Mouse (Mus musculus) brain, embryonic 14.5 days (tissue): ENCODE measurements around the gene Rnf181. TPM values are rescaled to one million over a fixed set of nuclear protein-coding genes. Genes with fewer than 3 reads are reported as not detected.

Experiments
- DNase-seq: peaks from one replicate; pipeline ENCODE4 v3.0.0-alpha.2; 2011; ENCODE audit warnings: low read depth
- CTCF ChIP-seq: fragments of 200-500 bp; IDR thresholded peaks from 2 replicates; pipeline ENCODE4 v1.5.1; 2012; ENCODE audit warnings: inconsistent platforms, mild to moderate bottlenecking, moderate library complexity, borderline replicate concordance; ENCODE audit not compliant: insufficient read depth, insufficient read length; ENCODE audit errors: extremely low read depth
- POLR2A ChIP-seq: fragments of 200-500 bp; IDR thresholded peaks from 2 replicates; pipeline ENCODE4 v1.6.1; 2012; ENCODE audit warnings: mild to moderate bottlenecking, inconsistent platforms, borderline replicate concordance; ENCODE audit not compliant: poor library complexity, insufficient read depth, insufficient read length, severe bottlenecking; ENCODE audit errors: extremely low read depth
- polyA plus RNA-seq: library from polyadenylated mRNA; depleted of rRNA; stranded (reverse); fragments of >200 nt; gene quantifications from 2 replicates; pipeline ENCODE4 v1.2.3, GENCODE M21; 2012

The Rnf181 gene
- polyA plus RNA-seq, 1 experiment, result 73.1 TPM

GRCm38 (mm10) chr6:72396837-72397251, 30.1 kb upstream of the Rnf181 start:
- DNase-seq, result no peak
- no peak for TF ChIP-seq CTCF
- no peak for TF ChIP-seq POLR2A

GRCm38 (mm10) chr6:72392341-72392740, 25.6 kb upstream of the Rnf181 start:
- DNase-seq, result no peak
- TF ChIP-seq CTCF, result no peak
- TF ChIP-seq POLR2A, result no peak

GRCm38 (mm10) chr6:72390795-72391521, 24.2 kb upstream of the Rnf181 start:
- TF ChIP-seq CTCF (no peak), POLR2A (no peak)
- peak; percentile 20 for DNase-seq

GRCm38 (mm10) chr6:72389941-72390771, 23.4 kb upstream of the Rnf181 start, which contains the start of gene Vamp8:
Gene Vamp8 (minus strand): TSS chr6:72390703.
- peak; percentile 53 for DNase-seq
- TF ChIP-seq POLR2A (no peak), CTCF (no peak)

- DNase-seq, result no peak
- no peak for TF ChIP-seq POLR2A
These were observed 22.8 kb upstream of the Rnf181 start for GRCm38 (mm10) chr6:72389471-72389940.

- no peak for DNase-seq
- no peak for TF ChIP-seq POLR2A
- TF ChIP-seq CTCF, result no peak
These were observed 22.1 kb upstream of the Rnf181 start for GRCm38 (mm10) chr6:72388791-72389329.

- DNase-seq, result no peak
- TF ChIP-seq CTCF (no peak), POLR2A (no peak)
These were observed 21.5 kb upstream of the Rnf181 start for GRCm38 (mm10) chr6:72388266-72388665.

- no peak for DNase-seq
- TF ChIP-seq CTCF (no peak), POLR2A (no peak)
These were observed 21.1 kb upstream of the Rnf181 start for GRCm38 (mm10) chr6:72387816-72388215.

GRCm38 (mm10) chr6:72386561-72386960, 19.8 kb upstream of the Rnf181 start:
- TF ChIP-seq CTCF (no peak), POLR2A (no peak)
- DNase-seq, result no peak

- no peak for DNase-seq
- TF ChIP-seq CTCF (no peak), POLR2A (no peak)
These were observed 18.5 kb upstream of the Rnf181 start for GRCm38 (mm10) chr6:72385258-72385657.

GRCm38 (mm10) chr6:72383952-72384351, 17.2 kb upstream of the Rnf181 start:
- TF ChIP-seq CTCF (no peak), POLR2A (no peak)
- no peak for DNase-seq
